In the genomic region with DNA sequence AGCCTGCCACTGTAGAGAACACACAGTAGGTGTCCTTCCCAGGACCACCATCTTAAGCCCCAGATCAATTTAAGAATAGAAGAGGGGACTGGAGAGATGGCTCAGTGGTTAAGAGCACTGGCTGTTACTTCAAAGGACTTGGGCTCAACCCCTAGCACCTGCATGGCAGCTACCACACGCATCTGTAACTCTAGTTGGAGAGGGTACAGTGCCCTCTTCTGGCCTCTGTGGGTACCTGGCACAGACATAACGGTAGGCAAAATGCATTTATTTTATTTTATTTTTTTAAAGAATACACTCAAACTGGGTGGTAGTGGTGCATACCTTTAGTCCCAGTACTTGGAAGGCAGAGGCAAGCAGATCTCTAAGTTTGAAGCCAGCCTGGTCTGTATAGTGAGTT, we compare ENCODE assay signal across 9 mouse cellular contexts.
DNase-seq lines count a peak whose midpoint lies in the region; ATAC-seq and TF ChIP-seq lines count a peak whose summit lies in the region.
"Had no signal": no experiment of that assay in that cellular context is flagged by ENCODE, and none has a peak within 500 bp of the region (broad histone marks: within the 10 kb centered on the region; RNA-seq: fewer than 3 reads in every experiment).

No protein-coding gene starts in this region.

- ATAC-seq in kidney, postnatal 0 days (replicated peaks; ENCODE audit: low FRiP score, low read depth), result no peak

- TF ChIP-seq CTCF in kidney, adult 2 months (conservative IDR thresholded peaks at IDR 0.05; ENCODE audit: insufficient read depth, insufficient read length, low read depth, low read length), result peak; percentile 49
- peak; percentile 61 for TF ChIP-seq CTCF in kidney, postnatal 0 days (IDR thresholded peaks at IDR 0.05; ENCODE audit: low read depth)

- no peaks in the 10 kb centered on the region for H3K9me3 ChIP-seq in kidney, postnatal 0 days (replicated peaks; ENCODE audit: low read length)

- H3K4me2 ChIP-seq in kidney, postnatal 0 days (ENCODE audit: low read length), result no peak overlapping the region

- H3K4me1 ChIP-seq in kidney, adult 2 months (ENCODE audit: control insufficient read depth, insufficient read depth, low read length), result peaks cover 14% of the 10 kb centered on the region
- H3K4me1 ChIP-seq in kidney, postnatal 0 days (replicated peaks; ENCODE audit: insufficient read depth, low read length), result no peaks in the 10 kb centered on the region; the same call in 1 of the 2 replicates

- peak; percentile 32 for DNase-seq in kidney, adult 2 months
- no peak for DNase-seq in kidney, adult 11 months
- peak; percentile 46 for DNase-seq in CD4-positive helper T cell, adult 2 months (ENCODE audit: low read depth, low spot score)
- peak; percentile 51 for DNase-seq in NIH3T3 (ENCODE audit: low read depth)
- DNase-seq in kidney, postnatal 0 days (ENCODE audit: low spot score), result no peak
- no peak for DNase-seq in Muller cell, postnatal 12 days (ENCODE audit: inconsistent ontology term)
- no peak for DNase-seq in yolk sac, embryonic 10.5 days (ENCODE audit: low spot score)
- no peak for DNase-seq in urinary bladder, postnatal 4 days (ENCODE audit: low spot score in 2 of 2)

- no peak overlapping the region for H3K9ac ChIP-seq in kidney, postnatal 0 days (ENCODE audit: low read depth, low read length)

- H3K36me3 ChIP-seq in kidney, adult 2 months (ENCODE audit: control insufficient read depth, insufficient read depth, low read length), result no peaks in the 10 kb centered on the region
- no peaks in the 10 kb centered on the region for H3K36me3 ChIP-seq in kidney, postnatal 0 days (ENCODE audit: insufficient read depth, low read length)

- H3K27me3 ChIP-seq in kidney, adult 2 months (replicated peaks; ENCODE audit: control insufficient read depth, insufficient read depth, low read length), result no peaks in the 10 kb centered on the region
- no peaks in the 10 kb centered on the region for H3K27me3 ChIP-seq in kidney, postnatal 0 days (ENCODE audit: insufficient read depth, low read length)

- WGBS in kidney, adult 2 months, result 61% methylated on average over 2 of the region's 2 CpGs
- WGBS in kidney, postnatal 0 days, result 55% methylated on average over 2 of the region's 2 CpGs

- no peak for TF ChIP-seq POLR2A in kidney, adult 2 months (IDR thresholded peaks at IDR 0.05; ENCODE audit: low read depth, low read length)

- no peak overlapping the region for H3K27ac ChIP-seq in kidney, adult 2 months (ENCODE audit: insufficient read depth, low read depth, low read length)
- H3K27ac ChIP-seq in kidney, postnatal 0 days, result no peak overlapping the region

- H3K4me3 ChIP-seq in kidney, adult 2 months (ENCODE audit: insufficient read depth, low read depth, low read length), result no peak overlapping the region
- H3K4me3 ChIP-seq in kidney, postnatal 0 days (replicated peaks; ENCODE audit: low read depth, low read length), result no peak overlapping the region
- H3K4me3 ChIP-seq: myocyte had no signal

Comparison
In these comparisons a context has a peak if more than half of its experiments do, and no peak if none do; other contexts are left out.
1. DNase-seq: peak in kidney, adult 2 months (single experiment), CD4-positive helper T cell, adult 2 months (single experiment) and NIH3T3 (single experiment); none in kidney, adult 11 months (single experiment), kidney, postnatal 0 days (single experiment), Muller cell, postnatal 12 days (single experiment), yolk sac, embryonic 10.5 days (single experiment) and urinary bladder, postnatal 4 days (0 of 2).